Mouse (Mus musculus): Measurements from ENCODE around the gene Stat5b.

Stat5b gene

GRCm38 (mm10) chr11:100735134-100735865, 115.2 kb downstream of the Stat5b start:
- no peak for DNase-seq (ENCODE audit: low spot score)

All from MN1 (cell line).